Mouse (Mus musculus): ENCODE results near the gene Abl1. TPM values are rescaled to one million over a fixed set of nuclear protein-coding genes. Genes with fewer than 3 reads are reported as not detected.
A peak's percentile ranks its signal among the peaks of the same experiment; 100 is the strongest.

Gene Abl1
- polyA plus RNA-seq, 1 experiment from 2014 or later: 40.1 TPM

- 17% methylated on average over 5 of the region's 5 CpGs for WGBS
- Histone ChIP-seq H3K9ac (no peak overlapping the region), H3K4me1 (peaks cover 2% of the 10 kb centered on the region), H3K9me3 (no peaks in the 10 kb centered on the region), H3K27ac (no peak overlapping the region), H3K27me3 (peaks cover 5% of the 10 kb centered on the region; the same call in 1 of the 2 replicates), H3K4me3 (no peak overlapping the region), H3K36me3 (no peaks in the 10 kb centered on the region), H3K4me2 (no peak overlapping the region)
- ATAC-seq (ENCODE audit: insufficient number of reproducible peaks, low FRiP score, low TSS enrichment, low read depth): no peak
Measured at GRCm38 (mm10) chr2:31815367-31815766, 127.2 kb downstream of the Abl1 start.

GRCm38 (mm10) chr2:31822524-31823371, 134.6 kb downstream of the Abl1 start:
- H3K4me1 ChIP-seq: peaks cover 24% of the 10 kb centered on the region
- peaks cover 30% of the 10 kb centered on the region for H3K27me3 ChIP-seq
- no peak overlapping the region for H3K27ac ChIP-seq
- peak overlapping the region; percentile 21 for H3K4me3 ChIP-seq
- no peak for ATAC-seq (ENCODE audit: insufficient number of reproducible peaks, low FRiP score, low TSS enrichment, low read depth)
- H3K36me3 ChIP-seq: no peaks in the 10 kb centered on the region
- no peaks in the 10 kb centered on the region for H3K9me3 ChIP-seq
- WGBS: 12% methylated on average over 39 of the region's 39 CpGs
- no peak overlapping the region for H3K9ac ChIP-seq
- peak overlapping the region; percentile 42 for H3K4me2 ChIP-seq

- Histone ChIP-seq H3K27ac (no peak overlapping the region), H3K9ac (no peak overlapping the region), H3K4me2 (no peak overlapping the region), H3K27me3 (peaks cover 30% of the 10 kb centered on the region), H3K4me1 (peaks cover 33% of the 10 kb centered on the region), H3K4me3 (no peak overlapping the region), H3K36me3 (no peaks in the 10 kb centered on the region), H3K9me3 (no peaks in the 10 kb centered on the region)
- WGBS: 71% methylated on average over 13 of the region's 15 CpGs
- no peak for ATAC-seq (ENCODE audit: insufficient number of reproducible peaks, low FRiP score, low TSS enrichment, low read depth)
Measured at GRCm38 (mm10) chr2:31823933-31824730, 136.0 kb downstream of the Abl1 start.

GRCm38 (mm10) chr2:31825469-31825911, 137.3 kb downstream of the Abl1 start:
- Histone ChIP-seq H3K9me3 (no peaks in the 10 kb centered on the region), H3K27ac (no peak overlapping the region), H3K4me1 (peaks cover 33% of the 10 kb centered on the region), H3K4me3 (no peak overlapping the region), H3K4me2 (no peak overlapping the region), H3K27me3 (peaks cover 26% of the 10 kb centered on the region), H3K36me3 (no peaks in the 10 kb centered on the region), H3K9ac (no peak overlapping the region)
- 73% methylated on average over 16 of the region's 16 CpGs for WGBS
- no peak for ATAC-seq (ENCODE audit: insufficient number of reproducible peaks, low FRiP score, low TSS enrichment, low read depth)

GRCm38 (mm10) chr2:31826094-31827085, 138.2 kb downstream of the Abl1 start:
- Histone ChIP-seq H3K4me1 (peaks cover 33% of the 10 kb centered on the region), H3K27ac (no peak overlapping the region), H3K4me3 (no peak overlapping the region), H3K9ac (no peak overlapping the region), H3K4me2 (no peak overlapping the region), H3K9me3 (no peaks in the 10 kb centered on the region), H3K27me3 (peaks cover 19% of the 10 kb centered on the region), H3K36me3 (no peaks in the 10 kb centered on the region)
- WGBS: 76% methylated on average over 14 of the region's 14 CpGs
- ATAC-seq (ENCODE audit: insufficient number of reproducible peaks, low FRiP score, low TSS enrichment, low read depth): no peak

- 28% methylated on average over 7 of the region's 7 CpGs for WGBS
- Histone ChIP-seq H3K27me3 (peaks cover 10% of the 10 kb centered on the region), H3K4me2 (0 out of 2 replicates have a peak overlapping the region, but pooled peaks have one; percentile 20), H3K4me3 (no peak overlapping the region), H3K27ac (no peak overlapping the region), H3K9me3 (no peaks in the 10 kb centered on the region), H3K4me1 (peaks cover 26% of the 10 kb centered on the region), H3K36me3 (no peaks in the 10 kb centered on the region), H3K9ac (no peak overlapping the region)
- ATAC-seq (ENCODE audit: insufficient number of reproducible peaks, low FRiP score, low TSS enrichment, low read depth): no peak
Measured at GRCm38 (mm10) chr2:31827877-31828276, 139.7 kb downstream of the Abl1 start.

GRCm38 (mm10) chr2:31828311-31828825, 140.2 kb downstream of the Abl1 start:
- ATAC-seq (ENCODE audit: insufficient number of reproducible peaks, low FRiP score, low TSS enrichment, low read depth): no peak
- 0 out of 2 replicates have a peak overlapping the region, but pooled peaks have one; percentile 20 for H3K4me2 ChIP-seq
- H3K9me3 ChIP-seq: no peaks in the 10 kb centered on the region
- H3K36me3 ChIP-seq: no peaks in the 10 kb centered on the region
- no peak overlapping the region for H3K9ac ChIP-seq
- peaks cover 21% of the 10 kb centered on the region for H3K4me1 ChIP-seq
- H3K27ac ChIP-seq: no peak overlapping the region
- 20% methylated on average over 4 of the region's 4 CpGs for WGBS
- H3K27me3 ChIP-seq: peaks cover 5% of the 10 kb centered on the region
- no peak overlapping the region for H3K4me3 ChIP-seq

GRCm38 (mm10) chr2:31836091-31836490, 147.9 kb downstream of the Abl1 start:
- Histone ChIP-seq H3K4me3 (no peak overlapping the region), H3K4me1 (no peaks in the 10 kb centered on the region), H3K9ac (no peak overlapping the region), H3K36me3 (no peaks in the 10 kb centered on the region), H3K9me3 (no peaks in the 10 kb centered on the region), H3K27me3 (peaks cover 21% of the 10 kb centered on the region), H3K4me2 (no peak overlapping the region), H3K27ac (no peak overlapping the region)
- 44% methylated on average over 10 of the region's 10 CpGs for WGBS
- ATAC-seq (ENCODE audit: insufficient number of reproducible peaks, low FRiP score, low TSS enrichment, low read depth): no peak

- WGBS: 29% methylated on average over 6 of the region's 6 CpGs
- Histone ChIP-seq H3K36me3 (no peaks in the 10 kb centered on the region), H3K9me3 (no peaks in the 10 kb centered on the region), H3K27ac (no peak overlapping the region), H3K9ac (no peak overlapping the region), H3K4me1 (no peaks in the 10 kb centered on the region), H3K4me3 (no peak overlapping the region), H3K4me2 (no peak overlapping the region), H3K27me3 (peaks cover 21% of the 10 kb centered on the region)
- no peak for ATAC-seq (ENCODE audit: insufficient number of reproducible peaks, low FRiP score, low TSS enrichment, low read depth)
Measured at GRCm38 (mm10) chr2:31836985-31837384, 148.8 kb downstream of the Abl1 start.

- no peak overlapping the region for H3K27ac ChIP-seq
- ATAC-seq (ENCODE audit: insufficient number of reproducible peaks, low FRiP score, low TSS enrichment, low read depth): no peak
- no peak overlapping the region for H3K4me2 ChIP-seq
- no peak overlapping the region for H3K4me3 ChIP-seq
- no peaks in the 10 kb centered on the region for H3K9me3 ChIP-seq
- no peaks in the 10 kb centered on the region for H3K4me1 ChIP-seq
- no peaks in the 10 kb centered on the region for H3K36me3 ChIP-seq
- H3K27me3 ChIP-seq: peaks cover 35% of the 10 kb centered on the region
- H3K9ac ChIP-seq: no peak overlapping the region
- WGBS: 78% methylated on average over 1 of the region's 1 CpGs
Measured at GRCm38 (mm10) chr2:31838868-31839267, 150.7 kb downstream of the Abl1 start.

GRCm38 (mm10) chr2:31844729-31845136, 156.6 kb downstream of the Abl1 start:
- no peak for ATAC-seq (ENCODE audit: insufficient number of reproducible peaks, low FRiP score, low TSS enrichment, low read depth)
- Histone ChIP-seq H3K36me3 (no peaks in the 10 kb centered on the region), H3K9ac (no peak overlapping the region), H3K4me2 (0 out of 2 replicates have a peak overlapping the region, but pooled peaks have one; percentile 98), H3K4me3 (peak overlapping the region; percentile 55; the same call in 1 of the 2 replicates), H3K4me1 (peaks cover 25% of the 10 kb centered on the region), H3K27me3 (peaks cover 63% of the 10 kb centered on the region), H3K27ac (no peak overlapping the region), H3K9me3 (no peaks in the 10 kb centered on the region)
- 6% methylated on average over 10 of the region's 10 CpGs for WGBS
